Mouse (Mus musculus) heart, adult 2 months (tissue): ENCODE results near the gene Baz2b.

Experiments used
- CTCF ChIP-seq: fragments of 200-600 bp; IDR thresholded peaks from 2 replicates; pipeline ENCODE4 v1.8.1; 2022; ENCODE audit warnings: antibody characterized with exemption, mild to moderate bottlenecking, moderate library complexity
- EP300 ChIP-seq: fragments of 200-500 bp; IDR thresholded peaks from 2 replicates; pipeline ENCODE4 v1.6.1; 2011; ENCODE audit warnings: low read depth, low read length, control low read depth; ENCODE audit not compliant: insufficient read depth
- POLR2A ChIP-seq: fragments of 200-500 bp; IDR thresholded peaks from 2 replicates; pipeline ENCODE4 v1.6.1; 2011; ENCODE audit warnings: mild to moderate bottlenecking, low read depth, low read length, control low read depth; ENCODE audit not compliant: insufficient read depth

DNA sequence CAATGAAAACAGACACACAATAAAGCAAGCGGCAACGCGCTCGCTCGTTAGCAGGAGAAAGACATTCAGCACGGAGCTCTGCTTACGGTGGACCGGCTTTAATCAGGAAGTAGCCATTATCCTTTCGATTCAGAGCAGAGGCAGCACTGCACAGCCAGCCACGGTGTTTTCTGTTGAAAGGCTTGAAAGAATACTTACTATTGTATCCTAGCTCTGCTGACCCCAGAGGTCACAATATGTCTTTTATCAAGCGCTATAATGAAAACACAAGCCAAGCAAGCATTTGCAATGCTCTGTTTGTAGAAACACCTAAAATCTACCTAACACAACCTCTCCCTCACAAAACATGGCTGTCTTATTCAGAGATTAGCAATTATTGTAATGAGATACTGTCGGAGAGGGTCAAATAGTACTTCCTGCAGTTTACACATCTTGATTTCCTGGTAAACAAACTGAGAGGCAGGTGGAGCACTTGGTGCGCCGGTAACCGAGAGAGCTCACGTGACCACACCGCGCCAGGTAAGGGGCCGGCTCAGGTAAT, 172.6 kb downstream of the Baz2b start:
- TF ChIP-seq CTCF (no peak), EP300 (no peak), POLR2A (no peak)
